In the genomic region with DNA sequence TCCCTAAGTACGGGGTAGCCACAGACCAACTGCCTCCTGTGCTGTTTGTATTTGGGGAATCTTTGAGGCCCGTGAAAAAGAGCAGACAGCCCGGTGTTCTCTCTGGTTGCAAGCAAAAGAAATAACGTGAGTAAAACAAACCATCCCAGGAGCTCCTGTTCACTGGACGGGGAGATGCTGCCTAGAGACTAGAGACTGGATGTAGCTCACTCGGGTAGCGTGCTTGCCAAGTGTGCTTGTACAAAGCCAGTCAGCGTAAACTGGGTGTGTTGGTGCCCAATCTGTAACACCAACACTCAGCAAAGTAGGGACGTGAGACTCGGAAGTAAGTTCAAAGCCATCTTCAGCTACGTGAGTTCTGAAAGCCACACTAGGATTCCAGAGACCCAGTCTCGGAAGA, we compare ENCODE assay signal across 27 mouse cellular contexts. TPM values are rescaled to one million over a fixed set of nuclear protein-coding genes. Genes with fewer than 3 reads are reported as not detected.
A peak's percentile ranks its signal among the peaks of the same experiment; 100 is the strongest.
DNase-seq lines count a peak whose midpoint lies in the region; ATAC-seq and TF ChIP-seq lines count a peak whose summit lies in the region.
"Had no signal": no experiment of that assay in that cellular context is flagged by ENCODE, and none has a peak within 500 bp of the region (broad histone marks: within the 10 kb centered on the region; RNA-seq: fewer than 3 reads in every experiment).

No protein-coding gene starts in this region.

- no peaks in the 10 kb centered on the region for H3K27me3 ChIP-seq in heart, adult 2 months (ENCODE audit: control insufficient read depth, insufficient read depth, low read length)
- no peaks in the 10 kb centered on the region for H3K27me3 ChIP-seq in kidney, embryonic 15.5 days
- no peaks in the 10 kb centered on the region for H3K27me3 ChIP-seq in kidney, embryonic 14.5 days (ENCODE audit: control insufficient read depth, insufficient read depth, low read length)
- H3K27me3 ChIP-seq in midbrain, embryonic 11.5 days (ENCODE audit: control insufficient read depth, insufficient read depth, low read length), result no peaks in the 10 kb centered on the region
- no peaks in the 10 kb centered on the region for H3K27me3 ChIP-seq in midbrain, embryonic 14.5 days (ENCODE audit: control insufficient read depth, insufficient read depth, low read length)
- H3K27me3 ChIP-seq in heart, embryonic 16.5 days (ENCODE audit: control insufficient read depth, insufficient read depth, low read length), result peaks cover 2% of the 10 kb centered on the region; the same call in 1 of the 2 replicates
- H3K27me3 ChIP-seq: midbrain, embryonic 12.5 days; neural tube, embryonic 15.5 days had no signal

- peaks cover 16% of the 10 kb centered on the region; the same call in 1 of the 2 replicates for H3K36me3 ChIP-seq in heart, adult 2 months (ENCODE audit: control insufficient read depth, insufficient read depth, low read length)
- no peaks in the 10 kb centered on the region for H3K36me3 ChIP-seq in kidney, embryonic 15.5 days
- no peaks in the 10 kb centered on the region for H3K36me3 ChIP-seq in kidney, embryonic 14.5 days (ENCODE audit: control insufficient read depth, insufficient read depth, low read length)
- no peaks in the 10 kb centered on the region for H3K36me3 ChIP-seq in midbrain, embryonic 11.5 days (ENCODE audit: control insufficient read depth, insufficient read depth, low read length)
- peaks cover under 1% of the 10 kb centered on the region; the same call in 1 of the 2 replicates for H3K36me3 ChIP-seq in midbrain, embryonic 14.5 days (ENCODE audit: control insufficient read depth, insufficient read depth, low read length)
- H3K36me3 ChIP-seq in heart, embryonic 16.5 days (ENCODE audit: control insufficient read depth, insufficient read depth), result no peaks in the 10 kb centered on the region

- no peak for DNase-seq in heart, adult 2 months
- no peak for DNase-seq in heart, adult 9 months (ENCODE audit: low spot score in 2 of 2)
- peak; percentile 83 for DNase-seq in midbrain, embryonic 11.5 days (ENCODE audit: low spot score, missing footprints)
- DNase-seq in midbrain, embryonic 14.5 days, result no peak
- DNase-seq in thymus, postnatal 4 days, result no peak
- DNase-seq: adrenal gland, postnatal 25 days; cerebellum, adult 11-12 months; cerebellum, postnatal 25 days; embryo, embryonic 11 days; left cerebral cortex, postnatal 4 days; liver; right cerebral cortex, postnatal 25 days; thymus, postnatal 25 days had no signal

- peaks cover 28% of the 10 kb centered on the region for H3K4me1 ChIP-seq in heart, adult 2 months (ENCODE audit: control insufficient read depth, insufficient read depth, low read length)
- peaks cover 35% of the 10 kb centered on the region for H3K4me1 ChIP-seq in kidney, embryonic 15.5 days
- H3K4me1 ChIP-seq in kidney, embryonic 14.5 days (ENCODE audit: control insufficient read depth, insufficient read depth, low read length), result peaks cover 8% of the 10 kb centered on the region; the same call in 1 of the 2 replicates
- H3K4me1 ChIP-seq in midbrain, embryonic 11.5 days (ENCODE audit: control insufficient read depth, insufficient read depth, low read length), result no peaks in the 10 kb centered on the region
- H3K4me1 ChIP-seq in midbrain, embryonic 14.5 days (ENCODE audit: control insufficient read depth, insufficient read depth, low read length), result no peaks in the 10 kb centered on the region
- peaks cover 2% of the 10 kb centered on the region; the same call in 1 of the 2 replicates for H3K4me1 ChIP-seq in heart, embryonic 16.5 days (ENCODE audit: control insufficient read depth, insufficient read depth, low read length)
- H3K4me1 ChIP-seq: midbrain, embryonic 12.5 days had no signal

- WGBS in heart, adult 2 months, result 54% methylated on average over 12 of the region's 12 CpGs
- 83% methylated on average over 12 of the region's 12 CpGs for WGBS in kidney, embryonic 15.5 days
- WGBS in kidney, embryonic 14.5 days, result 79% methylated on average over 12 of the region's 12 CpGs
- 85% methylated on average over 12 of the region's 12 CpGs for WGBS in midbrain, embryonic 11.5 days
- WGBS in midbrain, embryonic 14.5 days, result 83% methylated on average over 12 of the region's 12 CpGs
- WGBS in heart, embryonic 16.5 days, result 77% methylated on average over 12 of the region's 12 CpGs

- H3K4me2 ChIP-seq in kidney, embryonic 15.5 days, result no peak overlapping the region
- no peak overlapping the region for H3K4me2 ChIP-seq in kidney, embryonic 14.5 days (replicated peaks; ENCODE audit: low read depth, low read length)
- H3K4me2 ChIP-seq in midbrain, embryonic 11.5 days, result no peak overlapping the region
- no peak overlapping the region for H3K4me2 ChIP-seq in midbrain, embryonic 14.5 days (ENCODE audit: low read length)
- no peak overlapping the region for H3K4me2 ChIP-seq in heart, embryonic 16.5 days (ENCODE audit: low read depth, low read length)
- H3K4me2 ChIP-seq: hindbrain, embryonic 14.5 days; lung, embryonic 14.5 days; midbrain, embryonic 12.5 days; neural tube, embryonic 15.5 days had no signal

- H3K27ac ChIP-seq in heart, adult 2 months, result peak overlapping the region; percentile 84
- H3K27ac ChIP-seq in kidney, embryonic 15.5 days, result peak overlapping the region; percentile 16; the same call in 1 of the 2 replicates
- H3K27ac ChIP-seq in kidney, embryonic 14.5 days (ENCODE audit: low read depth, low read length), result no peak overlapping the region
- H3K27ac ChIP-seq in midbrain, embryonic 11.5 days (ENCODE audit: low read depth, low read length), result no peak overlapping the region
- H3K27ac ChIP-seq in midbrain, embryonic 14.5 days (replicated peaks; ENCODE audit: low read depth, low read length), result no peak overlapping the region
- H3K27ac ChIP-seq in heart, embryonic 16.5 days (ENCODE audit: low read length), result peak overlapping the region; percentile 87
- H3K27ac ChIP-seq: hindbrain, embryonic 14.5 days; macrophage; midbrain, embryonic 12.5 days; neural tube, embryonic 15.5 days had no signal

- intact Hi-C loops in heart, adult 2 months (cut with DNase I), result no loop called here

- H3K9me3 ChIP-seq in kidney, embryonic 15.5 days (replicated peaks), result no peaks in the 10 kb centered on the region
- no peaks in the 10 kb centered on the region for H3K9me3 ChIP-seq in kidney, embryonic 14.5 days (ENCODE audit: control insufficient read depth, low read length)
- no peaks in the 10 kb centered on the region for H3K9me3 ChIP-seq in midbrain, embryonic 11.5 days (ENCODE audit: control insufficient read depth, low read length)
- H3K9me3 ChIP-seq in midbrain, embryonic 14.5 days (ENCODE audit: control insufficient read depth, low read length), result no peaks in the 10 kb centered on the region
- H3K9me3 ChIP-seq in heart, embryonic 16.5 days (replicated peaks; ENCODE audit: control insufficient read depth, low read length), result no peaks in the 10 kb centered on the region
- H3K9me3 ChIP-seq: midbrain, embryonic 12.5 days; neural tube, embryonic 15.5 days had no signal

- peak overlapping the region; percentile 37 for H3K9ac ChIP-seq in heart, adult 2 months (ENCODE audit: low read depth, low read length)
- H3K9ac ChIP-seq in kidney, embryonic 15.5 days, result no peak overlapping the region
- H3K9ac ChIP-seq in kidney, embryonic 14.5 days (ENCODE audit: low read depth, low read length), result no peak overlapping the region
- H3K9ac ChIP-seq in midbrain, embryonic 11.5 days (ENCODE audit: low read length), result no peak overlapping the region
- H3K9ac ChIP-seq in midbrain, embryonic 14.5 days (replicated peaks; ENCODE audit: low read length), result no peak overlapping the region
- no peak overlapping the region for H3K9ac ChIP-seq in heart, embryonic 16.5 days (ENCODE audit: low read length)
- H3K9ac ChIP-seq: hindbrain, embryonic 14.5 days; lung, embryonic 14.5 days; midbrain, embryonic 12.5 days; neural tube, embryonic 15.5 days had no signal

- TF ChIP-seq POLR2A in heart, adult 2 months (IDR thresholded peaks at IDR 0.05; ENCODE audit: insufficient read depth, low read depth, low read length), result no peak

- TF ChIP-seq CTCF in heart, adult 2 months (IDR thresholded peaks at IDR 0.05), result no peak

- H3K79me2 ChIP-seq in heart, adult 2 months (replicated peaks; ENCODE audit: control insufficient read depth, insufficient read depth, low read length), result no peaks in the 10 kb centered on the region

- TF ChIP-seq EP300 in heart, adult 2 months (IDR thresholded peaks at IDR 0.05; ENCODE audit: insufficient read depth, low read depth, low read length), result no peak

- ATAC-seq in kidney, embryonic 15.5 days (replicated peaks; ENCODE audit: low FRiP score), result no peak
- no peak for ATAC-seq in kidney, embryonic 14.5 days (ENCODE audit: low FRiP score, low TSS enrichment)
- ATAC-seq in midbrain, embryonic 11.5 days (ENCODE audit: low FRiP score), result no peak
- no peak for ATAC-seq in midbrain, embryonic 14.5 days (ENCODE audit: low FRiP score, low TSS enrichment)
- ATAC-seq in heart, embryonic 16.5 days (replicated peaks; ENCODE audit: extremely low read depth, insufficient read depth, low FRiP score), result no peak

- no peak overlapping the region for H3K4me3 ChIP-seq in heart, adult 2 months
- no peak overlapping the region for H3K4me3 ChIP-seq in kidney, embryonic 15.5 days (replicated peaks)
- no peak overlapping the region for H3K4me3 ChIP-seq in kidney, embryonic 14.5 days (ENCODE audit: low read length)
- no peak overlapping the region for H3K4me3 ChIP-seq in midbrain, embryonic 11.5 days (ENCODE audit: low read depth, low read length)
- H3K4me3 ChIP-seq in midbrain, embryonic 14.5 days (replicated peaks; ENCODE audit: low read depth, low read length), result no peak overlapping the region
- no peak overlapping the region for H3K4me3 ChIP-seq in heart, embryonic 16.5 days (ENCODE audit: low read length)
- H3K4me3 ChIP-seq: left cerebral cortex, adult 2 months; midbrain, embryonic 12.5 days; neural tube, embryonic 15.5 days had no signal

RNA-seq across cellular contexts. Expression of a gene that starts 11.4 kb away (rescaled TPM):
- 10 to 100 TPM; 51.6 to 70.1 TPM for total RNA-seq in heart, adult 2 months (2021)
- polyA plus RNA-seq in heart, adult 2 months (2012; rRNA removed), result 102 and 143 TPM in 2 replicates
- 0.82 and 1.1 TPM in 2 replicates for polyA plus RNA-seq in kidney, embryonic 15.5 days (2015; fragmentation: Nextera tagmentation; extraction: Ambion mirVana)
- polyA plus RNA-seq in kidney, embryonic 14.5 days (2014; fragmentation: Nextera tagmentation; extraction: Ambion mirVana), result 0.38 and 0.43 TPM in 2 replicates
- 0.11 and 0.19 TPM in 2 replicates for polyA plus RNA-seq in midbrain, embryonic 11.5 days (2014; fragmentation: Nextera tagmentation; extraction: Ambion mirVana)
- 0.15 and 0.17 TPM in 2 replicates for polyA plus RNA-seq in midbrain, embryonic 14.5 days (2014; fragmentation: Nextera tagmentation; extraction: Ambion mirVana)
- polyA plus RNA-seq in heart, embryonic 16.5 days (2015; fragmentation: Nextera tagmentation; extraction: Ambion mirVana), result 11.6 TPM in 2 replicates
- total RNA-seq: CH12.LX; left cerebral cortex, adult 2 months; left cerebral cortex, postnatal 4 days had no signal

RNA-seq across cellular contexts. Expression of a gene that starts 24.4 kb away (rescaled TPM):
- 1 to 10 TPM; 1.4 to 1.5 TPM for total RNA-seq in heart, adult 2 months (2021)
- 4.5 and 5.3 TPM in 2 replicates for polyA plus RNA-seq in heart, adult 2 months (2012; rRNA removed)
- polyA plus RNA-seq in kidney, embryonic 15.5 days (2015; fragmentation: Nextera tagmentation; extraction: Ambion mirVana), result 7.8 and 11.0 TPM in 2 replicates
- 5.1 and 8.4 TPM in 2 replicates for polyA plus RNA-seq in kidney, embryonic 14.5 days (2014; fragmentation: Nextera tagmentation; extraction: Ambion mirVana)
- polyA plus RNA-seq in midbrain, embryonic 11.5 days (2014; fragmentation: Nextera tagmentation; extraction: Ambion mirVana), result 14.4 and 15.5 TPM in 2 replicates
- polyA plus RNA-seq in midbrain, embryonic 14.5 days (2014; fragmentation: Nextera tagmentation; extraction: Ambion mirVana), result 45.4 and 54.2 TPM in 2 replicates
- polyA plus RNA-seq in heart, embryonic 16.5 days (2015; fragmentation: Nextera tagmentation; extraction: Ambion mirVana), result 4.2 and 4.9 TPM in 2 replicates
- total RNA-seq: granulocyte monocyte progenitor cell, adult 5-6 weeks had no signal
- polyA plus RNA-seq: macrophage had no signal

RNA-seq across cellular contexts. Expression of a gene that starts 35.6 kb away (rescaled TPM):
- total RNA-seq in heart, adult 2 months (2021), result 1 to 10 TPM; 2.3 to 2.6 TPM
- polyA plus RNA-seq in heart, adult 2 months (2012; rRNA removed), result 5.3 and 5.6 TPM in 2 replicates
- 14.0 and 14.2 TPM in 2 replicates for polyA plus RNA-seq in kidney, embryonic 15.5 days (2015; fragmentation: Nextera tagmentation; extraction: Ambion mirVana)
- 6.9 and 10.3 TPM in 2 replicates for polyA plus RNA-seq in kidney, embryonic 14.5 days (2014; fragmentation: Nextera tagmentation; extraction: Ambion mirVana)
- 9.4 and 10.8 TPM in 2 replicates for polyA plus RNA-seq in midbrain, embryonic 11.5 days (2014; fragmentation: Nextera tagmentation; extraction: Ambion mirVana)
- polyA plus RNA-seq in midbrain, embryonic 14.5 days (2014; fragmentation: Nextera tagmentation; extraction: Ambion mirVana), result 22.5 and 23.9 TPM in 2 replicates
- 6.6 and 9.1 TPM in 2 replicates for polyA plus RNA-seq in heart, embryonic 16.5 days (2015; fragmentation: Nextera tagmentation; extraction: Ambion mirVana)
- total RNA-seq: granulocyte monocyte progenitor cell, adult 5-6 weeks had no signal
- polyA plus RNA-seq: macrophage had no signal

RNA-seq across cellular contexts. Expression of a gene that starts 48.4 kb away (rescaled TPM):
- total RNA-seq in heart, adult 2 months (2021), result not detected
- not detected in 2 replicates for polyA plus RNA-seq in heart, adult 2 months (2012; rRNA removed)
- not detected in 2 replicates for polyA plus RNA-seq in kidney, embryonic 15.5 days (2015; fragmentation: Nextera tagmentation; extraction: Ambion mirVana)
- not detected in 2 replicates for polyA plus RNA-seq in kidney, embryonic 14.5 days (2014; fragmentation: Nextera tagmentation; extraction: Ambion mirVana)
- polyA plus RNA-seq in midbrain, embryonic 11.5 days (2014; fragmentation: Nextera tagmentation; extraction: Ambion mirVana), result not detected in 2 replicates
- polyA plus RNA-seq in midbrain, embryonic 14.5 days (2014; fragmentation: Nextera tagmentation; extraction: Ambion mirVana), result not detected in 2 replicates
- polyA plus RNA-seq in heart, embryonic 16.5 days (2015; fragmentation: Nextera tagmentation; extraction: Ambion mirVana), result not detected in 2 replicates
- total RNA-seq: adrenal gland, postnatal 25 days; CH12.LX; gastrocnemius, adult 18-20 months; granulocyte monocyte progenitor cell, adult 5-6 weeks; left cerebral cortex, adult 2 months; left cerebral cortex, postnatal 4 days; MEL had no signal
- polyA plus RNA-seq: forebrain, embryonic 11.5 days; hindbrain, embryonic 14.5 days; lung, embryonic 14.5 days; macrophage; midbrain, embryonic 12.5 days had no signal

RNA-seq across cellular contexts. Expression of a gene that starts 54.9 kb away (rescaled TPM):
- total RNA-seq in heart, adult 2 months (2021), result not detected
- polyA plus RNA-seq in heart, adult 2 months (2012; rRNA removed), result not detected in 2 replicates
- 3.6 TPM in 1 of 2 replicates, not detected in the other for polyA plus RNA-seq in kidney, embryonic 15.5 days (2015; fragmentation: Nextera tagmentation; extraction: Ambion mirVana)
- polyA plus RNA-seq in kidney, embryonic 14.5 days (2014; fragmentation: Nextera tagmentation; extraction: Ambion mirVana), result not detected in 2 replicates
- 0.44 TPM in 1 of 2 replicates, not detected in the other for polyA plus RNA-seq in midbrain, embryonic 11.5 days (2014; fragmentation: Nextera tagmentation; extraction: Ambion mirVana)
- not detected in 2 replicates for polyA plus RNA-seq in midbrain, embryonic 14.5 days (2014; fragmentation: Nextera tagmentation; extraction: Ambion mirVana)
- polyA plus RNA-seq in heart, embryonic 16.5 days (2015; fragmentation: Nextera tagmentation; extraction: Ambion mirVana), result not detected in 2 replicates
- total RNA-seq: adrenal gland, postnatal 25 days; CH12.LX; gastrocnemius, adult 18-20 months; granulocyte monocyte progenitor cell, adult 5-6 weeks; left cerebral cortex, adult 2 months; left cerebral cortex, postnatal 4 days; MEL had no signal
- polyA plus RNA-seq: forebrain, embryonic 11.5 days; lung, embryonic 14.5 days; macrophage; midbrain, embryonic 12.5 days had no signal

Comparison
In these comparisons a context has a peak if more than half of its experiments do, and no peak if none do; other contexts are left out.
1. H3K27ac ChIP-seq: peak in heart, adult 2 months (single experiment), kidney, embryonic 15.5 days (single experiment) and heart, embryonic 16.5 days (single experiment); none in kidney, embryonic 14.5 days (single experiment), midbrain, embryonic 11.5 days (single experiment) and midbrain, embryonic 14.5 days (single experiment).